ENCODE assay signal across 8 mouse cellular contexts in genomic region chr2:173659926-173660684, GRCm38 (mm10). TPM values are rescaled to one million over a fixed set of nuclear protein-coding genes. Genes with fewer than 3 reads are reported as not detected.
DNase-seq lines count a peak whose midpoint lies in the region; ATAC-seq and TF ChIP-seq lines count a peak whose summit lies in the region.

No protein-coding gene starts in this region.

- peak overlapping the region; percentile 78 for H3K4me2 ChIP-seq in heart, embryonic 14.5 days (ENCODE audit: low read length)
- H3K4me2 ChIP-seq in CH12.LX (ENCODE audit: insufficient read depth, low read depth, poor library complexity, severe bottlenecking) (peak overlapping the region; percentile 87), myocyte (ENCODE audit: low read depth) (peak overlapping the region; percentile 87)
- peak overlapping the region; percentile 79 for H3K4me2 ChIP-seq in embryonic facial prominence, embryonic 13.5 days
- H3K4me2 ChIP-seq in intestine, embryonic 16.5 days (ENCODE audit: low read depth, low read length) = peak overlapping the region; percentile 57

- under 1% methylated on average over 47 of the region's 52 CpGs for WGBS in heart, embryonic 14.5 days
- 2% methylated on average over 45 of the region's 52 CpGs for WGBS in embryonic facial prominence, embryonic 13.5 days
- under 1% methylated on average over 45 of the region's 52 CpGs for WGBS in intestine, embryonic 16.5 days

- no peak for DNase-seq in heart, adult 8-10 months (ENCODE audit: low spot score)
- DNase-seq in CH12.LX (ENCODE audit: extremely low read depth) = no peak
- DNase-seq in thymus, postnatal 25 days = no peak
- no peak for DNase-seq in frontal cortex, postnatal 14 days (ENCODE audit: low spot score in 2 of 2)

- peaks cover 40% of the 10 kb centered on the region for H3K36me3 ChIP-seq in heart, embryonic 14.5 days (ENCODE audit: control insufficient read depth, insufficient read depth, low read length)
- peaks cover 26 to 40% of the 10 kb centered on the region in 2 experiments for H3K36me3 ChIP-seq in CH12.LX (replicated peaks in 1 of 2; ENCODE audit: control insufficient read depth in 1 of 2, insufficient read depth in 1 of 2, low read length in 1 of 2)
- peaks cover 33% of the 10 kb centered on the region for H3K36me3 ChIP-seq in embryonic facial prominence, embryonic 13.5 days
- H3K36me3 ChIP-seq in intestine, embryonic 16.5 days (ENCODE audit: control insufficient read depth, insufficient read depth, low read length) = no peaks in the 10 kb centered on the region
- H3K36me3 ChIP-seq in myocyte (ENCODE audit: control insufficient read depth, insufficient read depth) = peaks cover 33% of the 10 kb centered on the region

- H3ac ChIP-seq in myocyte (ENCODE audit: control insufficient read depth, insufficient read length) = peak overlapping the region; percentile 74

- peak overlapping the region; percentile 84 to 98 for H3K4me3 ChIP-seq in heart, embryonic 14.5 days (ENCODE audit: control insufficient read depth in 1 of 2, insufficient read depth in 1 of 2, low read depth in 1 of 2, low read length in 2 of 2)
- H3K4me3 ChIP-seq in CH12.LX (replicated peaks in 1 of 3; ENCODE audit: low read depth in 2 of 3, low read length in 2 of 3, poor library complexity in 1 of 3) = peak overlapping the region; percentile 83 to 97 (median 96)
- peak overlapping the region; percentile 98 for H3K4me3 ChIP-seq in embryonic facial prominence, embryonic 13.5 days
- H3K4me3 ChIP-seq in intestine, embryonic 16.5 days (ENCODE audit: low read length) = peak overlapping the region; percentile 98
- H3K4me3 ChIP-seq in myocyte = peak overlapping the region; percentile 39

- ATAC-seq in heart, embryonic 14.5 days (ENCODE audit: insufficient number of reproducible peaks, insufficient read depth, low FRiP score, low read depth) = no peak; the same call in none of the 2 replicates
- ATAC-seq in embryonic facial prominence, embryonic 13.5 days (ENCODE audit: insufficient number of reproducible peaks, insufficient read depth, low FRiP score, low TSS enrichment, low read depth) = peak; percentile 66
- ATAC-seq in intestine, embryonic 16.5 days = peak; percentile 58

- H3K27me3 ChIP-seq in heart, embryonic 14.5 days (ENCODE audit: control insufficient read depth, insufficient read depth, low read length) = no peaks in the 10 kb centered on the region
- H3K27me3 ChIP-seq in CH12.LX (replicated peaks) = no peaks in the 10 kb centered on the region
- H3K27me3 ChIP-seq in embryonic facial prominence, embryonic 13.5 days = no peaks in the 10 kb centered on the region
- no peaks in the 10 kb centered on the region for H3K27me3 ChIP-seq in intestine, embryonic 16.5 days (replicated peaks; ENCODE audit: control insufficient read depth, insufficient read depth, low read length)
- H3K27me3 ChIP-seq in myocyte (ENCODE audit: control insufficient read depth, insufficient read depth, insufficient read length) = no peaks in the 10 kb centered on the region

- H3K9ac ChIP-seq in heart, embryonic 14.5 days (ENCODE audit: low read length) = peak overlapping the region; percentile 99
- peak overlapping the region; percentile 95 for H3K9ac ChIP-seq in CH12.LX (ENCODE audit: insufficient read depth, low read depth)
- H3K9ac ChIP-seq in embryonic facial prominence, embryonic 13.5 days = peak overlapping the region; percentile 98
- H3K9ac ChIP-seq in intestine, embryonic 16.5 days (ENCODE audit: low read depth, low read length) = peak overlapping the region; percentile 96

- peaks cover 16 to 26% of the 10 kb centered on the region in 2 experiments for H3K4me1 ChIP-seq in heart, embryonic 14.5 days (ENCODE audit: control insufficient read depth in 2 of 2, insufficient read depth in 2 of 2, low read length in 2 of 2)
- peaks cover 4 to 24% of the 10 kb centered on the region in 2 experiments for H3K4me1 ChIP-seq in CH12.LX (ENCODE audit: control insufficient read depth in 1 of 2, insufficient read depth in 2 of 2)
- H3K4me1 ChIP-seq in embryonic facial prominence, embryonic 13.5 days = peaks cover 40% of the 10 kb centered on the region
- H3K4me1 ChIP-seq in intestine, embryonic 16.5 days (ENCODE audit: control insufficient read depth, insufficient read depth, low read length) = peaks cover 22% of the 10 kb centered on the region

- no peaks in the 10 kb centered on the region for H3K9me3 ChIP-seq in heart, embryonic 14.5 days (ENCODE audit: control insufficient read depth, low read length)
- H3K9me3 ChIP-seq in CH12.LX (replicated peaks; ENCODE audit: low read length) = no peaks in the 10 kb centered on the region
- no peaks in the 10 kb centered on the region for H3K9me3 ChIP-seq in embryonic facial prominence, embryonic 13.5 days
- H3K9me3 ChIP-seq in intestine, embryonic 16.5 days (ENCODE audit: control insufficient read depth, low read length) = no peaks in the 10 kb centered on the region

- peak overlapping the region in 1 of 2 experiments; percentile 76; a peak in 2 of 4 replicates for H3K27ac ChIP-seq in heart, embryonic 14.5 days (replicated peaks in 1 of 2; ENCODE audit: control insufficient read depth in 1 of 2, insufficient read depth in 1 of 2, low read depth in 2 of 2, low read length in 2 of 2)
- H3K27ac ChIP-seq in CH12.LX (ENCODE audit: insufficient read depth, low read depth) = no peak overlapping the region
- peak overlapping the region; percentile 40; the same call in 1 of the 2 replicates for H3K27ac ChIP-seq in embryonic facial prominence, embryonic 13.5 days
- H3K27ac ChIP-seq in intestine, embryonic 16.5 days (ENCODE audit: low read length) = peak overlapping the region; percentile 76

- peaks cover 10% of the 10 kb centered on the region for H3K79me2 ChIP-seq in CH12.LX (replicated peaks; ENCODE audit: control insufficient read depth, extremely low read depth, insufficient read depth, poor library complexity, severe bottlenecking)
- peaks cover 49% of the 10 kb centered on the region for H3K79me2 ChIP-seq in myocyte (ENCODE audit: control insufficient read depth, insufficient read depth)

- TF ChIP-seq RAD21 in CH12.LX (IDR thresholded peaks at IDR 0.05; ENCODE audit: low read depth, low read length) = no peak

- in situ Hi-C loops in CH12.LX (cut with MboI; ENCODE audit: low pct_ligation_motif_present, low pct_unique_long_range_greater_than_20kb, low sequenced_read_pairs) = no loop called here

- dilution Hi-C loops in CH12.LX (cut with MboI; ENCODE audit: extremely low pct_ligation_motif_present, extremely low pct_unique_long_range_greater_than_20kb, low sequenced_read_pairs) = no loop called here

- no peak for TF ChIP-seq CTCF in CH12.LX (conservative IDR thresholded peaks at IDR 0.05 in 1 of 2, IDR thresholded peaks at IDR 0.05 in 1 of 2; ENCODE audit: low read depth in 2 of 2, low read length in 2 of 2)

- TF ChIP-seq EP300 in CH12.LX (IDR thresholded peaks at IDR 0.05; ENCODE audit: low read length) = no peak

- TF ChIP-seq POLR2A in CH12.LX (IDR thresholded peaks at IDR 0.05; ENCODE audit: low read depth, low read length) (no peak), myocyte (IDR thresholded peaks at IDR 0.05; ENCODE audit: insufficient read length, low read depth) (no peak)

TF ChIP-seq in CH12.LX, 34 proteins besides CTCF, POLR2A, EP300 and RAD21:
- TF ChIP-seq MAX (IDR thresholded peaks at IDR 0.05; ENCODE audit: low read length) = no peak
- no peak for TF ChIP-seq PAX5 (IDR thresholded peaks at IDR 0.05; ENCODE audit: low read length)
- TF ChIP-seq UBTF (IDR thresholded peaks at IDR 0.05; ENCODE audit: low read depth, low read length) = no peak
- no peak for TF ChIP-seq ZNF384 (IDR thresholded peaks at IDR 0.05; ENCODE audit: low read depth, low read length)
- no peak for TF ChIP-seq E2F4 (IDR thresholded peaks at IDR 0.05; ENCODE audit: insufficient replicate concordance, low read depth, low read length)
- peak; percentile 25; the same call in 1 of the 2 replicates for TF ChIP-seq MXI1 (IDR thresholded peaks at IDR 0.05; ENCODE audit: low read depth, low read length)
- 0 out of 2 replicates have a peak, but pooled peaks have one; percentile 22 for TF ChIP-seq TBP (conservative IDR thresholded peaks at IDR 0.05; ENCODE audit: low read depth, low read length)
- no peak for TF ChIP-seq CHD2 (IDR thresholded peaks at IDR 0.05; ENCODE audit: low read length)

TF ChIP-seq in myocyte, 11 proteins besides CTCF, POLR2A, EP300 and RAD21:
- TF ChIP-seq REST (IDR thresholded peaks at IDR 0.05; ENCODE audit: insufficient read depth, insufficient read length) = no peak
- TF ChIP-seq CEBPB (IDR thresholded peaks at IDR 0.05; ENCODE audit: insufficient read depth, poor library complexity, severe bottlenecking) = no peak
- TF ChIP-seq E2F4 (IDR thresholded peaks at IDR 0.05; ENCODE audit: insufficient read depth) = no peak
- no peak for TF ChIP-seq MAX (IDR thresholded peaks at IDR 0.05; ENCODE audit: low read depth)
- TF ChIP-seq TCF12 (IDR thresholded peaks at IDR 0.05; ENCODE audit: insufficient read depth, poor library complexity, severe bottlenecking) = no peak
- TF ChIP-seq MYOD1 (IDR thresholded peaks at IDR 0.05; ENCODE audit: control insufficient read depth in 1 of 3, insufficient read length in 2 of 3, low read depth in 2 of 3) = no peak
- no peak for TF ChIP-seq POLR2AphosphoS2 (IDR thresholded peaks at IDR 0.05; ENCODE audit: insufficient read length, low read depth)
- TF ChIP-seq MYOG (IDR thresholded peaks at IDR 0.05; ENCODE audit: control insufficient read depth in 1 of 3, insufficient read depth in 1 of 3, insufficient read length in 2 of 3, low read depth in 2 of 3) = no peak

RNA-seq across cellular contexts. Expression of gene Rab22a, which starts 0.5 kb away (rescaled TPM):
- 29.9 and 32.9 TPM in 2 replicates for polyA plus RNA-seq in heart, embryonic 14.5 days (2014; fragmentation: Nextera tagmentation; extraction: Ambion mirVana)
- total RNA-seq in heart, adult 8-10 months (2022) = 10 to 100 TPM; 32.9 to 41.6 (median 36.0) TPM
- total RNA-seq in CH12.LX (2012; rRNA removed) (5.9 and 11.0 TPM in 2 replicates), CH12.LX (2014; rRNA removed) (7.9 and 9.3 TPM in 2 replicates)
- polyA plus RNA-seq in CH12.LX (2012; ENCODE audit: insufficient read length, low read depth) (15.3 and 16.9 TPM in 2 replicates), myocyte (2012; fragmentation: generic; extraction: Trizol) (28.2 TPM)
- polyA plus RNA-seq in embryonic facial prominence, embryonic 13.5 days (2015; fragmentation: Nextera tagmentation; extraction: Ambion mirVana) = 36.6 and 37.5 TPM in 2 replicates
- polyA plus RNA-seq in intestine, embryonic 16.5 days (2015; fragmentation: Nextera tagmentation; extraction: Ambion mirVana) = 31.2 and 32.4 TPM in 2 replicates

RNA-seq across cellular contexts. Expression of gene 1700010B08Rik, which starts 59.1 kb away (rescaled TPM):
- polyA plus RNA-seq in heart, embryonic 14.5 days (2014; fragmentation: Nextera tagmentation; extraction: Ambion mirVana) = not detected in 2 replicates
- not detected for total RNA-seq in heart, adult 8-10 months (2022)
- total RNA-seq in CH12.LX (2012; rRNA removed) = not detected in 2 replicates
- not detected in 2 replicates for total RNA-seq in CH12.LX (2014; rRNA removed)
- polyA plus RNA-seq in CH12.LX (2012; ENCODE audit: insufficient read length, low read depth) = not detected in 2 replicates
- not detected in 2 replicates for polyA plus RNA-seq in embryonic facial prominence, embryonic 13.5 days (2015; fragmentation: Nextera tagmentation; extraction: Ambion mirVana)
- not detected in 2 replicates for polyA plus RNA-seq in intestine, embryonic 16.5 days (2015; fragmentation: Nextera tagmentation; extraction: Ambion mirVana)
- polyA plus RNA-seq in myocyte (2012; fragmentation: generic; extraction: Trizol) = 0.05 TPM

Comparison
In these comparisons a context has a peak if more than half of its experiments do, and no peak if none do; other contexts are left out.
1. H3K4me3 ChIP-seq: peak in every context shown above with its lines; median percentile 98 in embryonic facial prominence, embryonic 13.5 days; 98 in intestine, embryonic 16.5 days; 96 in CH12.LX; 91 in heart, embryonic 14.5 days; 39 in myocyte.